In genomic region chr8:122923431-122924090, GRCm38 (mm10) we compare ENCODE assay signal across 10 mouse cellular contexts.
A peak's percentile ranks its signal among the peaks of the same experiment; 100 is the strongest.
DNase-seq lines count a peak whose midpoint lies in the region; ATAC-seq and TF ChIP-seq lines count a peak whose summit lies in the region.
"Had no signal": no experiment of that assay in that cellular context is flagged by ENCODE, and none has a peak within 500 bp of the region (broad histone marks: within the 10 kb centered on the region; RNA-seq: fewer than 3 reads in every experiment).

No protein-coding gene starts in this region.

- DNase-seq in heart, adult 2 months: no peak
- DNase-seq in heart, postnatal 25 days (ENCODE audit: low spot score): no peak
- DNase-seq in midbrain, embryonic 11.5 days (ENCODE audit: low spot score, missing footprints): no peak
- DNase-seq in layer of hippocampus, adult 9-10 months (ENCODE audit: low spot score): no peak
- DNase-seq: kidney, adult 18-20 months had no signal

- TF ChIP-seq POLR2A in heart, adult 2 months (IDR thresholded peaks at IDR 0.05; ENCODE audit: insufficient read depth, low read depth, low read length): no peak

- H3K79me2 ChIP-seq in heart, adult 2 months (replicated peaks; ENCODE audit: control insufficient read depth, insufficient read depth, low read length): peaks cover 14% of the 10 kb centered on the region

- TF ChIP-seq EP300 in heart, adult 2 months (IDR thresholded peaks at IDR 0.05; ENCODE audit: insufficient read depth, low read depth, low read length): no peak

- peak overlapping the region; percentile 13 for H3K9ac ChIP-seq in heart, adult 2 months (ENCODE audit: low read depth, low read length)
- H3K9ac ChIP-seq in midbrain, embryonic 11.5 days (ENCODE audit: low read length): 0 out of 2 replicates have a peak overlapping the region, but pooled peaks have one; percentile 4
- no peak overlapping the region for H3K9ac ChIP-seq in midbrain, embryonic 13.5 days (replicated peaks)
- H3K9ac ChIP-seq in heart, embryonic 15.5 days: 0 out of 2 replicates have a peak overlapping the region, but pooled peaks have one; percentile 11
- 0 out of 2 replicates have a peak overlapping the region, but pooled peaks have one; percentile 4 for H3K9ac ChIP-seq in stomach, embryonic 16.5 days (ENCODE audit: low read length)
- H3K9ac ChIP-seq: midbrain, embryonic 12.5 days had no signal

- H3K4me2 ChIP-seq in midbrain, embryonic 11.5 days: no peak overlapping the region
- H3K4me2 ChIP-seq in midbrain, embryonic 13.5 days (replicated peaks): no peak overlapping the region
- H3K4me2 ChIP-seq in heart, embryonic 15.5 days: peak overlapping the region; percentile 10
- H3K4me2 ChIP-seq in stomach, embryonic 16.5 days (ENCODE audit: low read depth, low read length): no peak overlapping the region
- H3K4me2 ChIP-seq: midbrain, embryonic 12.5 days had no signal

- intact Hi-C loops in heart, adult 2 months (cut with DNase I): no loop called here
- intact Hi-C loops in heart, postnatal 25 days (cut with DNase I): loop anchor here (5.0 kb wide), 1 partner anchor 34 kb away; no protein-coding TSS in a partner anchor

- no peaks in the 10 kb centered on the region for H3K27me3 ChIP-seq in heart, adult 2 months (ENCODE audit: control insufficient read depth, insufficient read depth, low read length)
- no peaks in the 10 kb centered on the region for H3K27me3 ChIP-seq in midbrain, embryonic 11.5 days (ENCODE audit: control insufficient read depth, insufficient read depth, low read length)
- no peaks in the 10 kb centered on the region for H3K27me3 ChIP-seq in midbrain, embryonic 13.5 days
- no peaks in the 10 kb centered on the region for H3K27me3 ChIP-seq in heart, embryonic 15.5 days
- H3K27me3 ChIP-seq in stomach, embryonic 16.5 days (ENCODE audit: control insufficient read depth, insufficient read depth, low read length): no peaks in the 10 kb centered on the region
- H3K27me3 ChIP-seq: midbrain, embryonic 12.5 days had no signal

- ATAC-seq in midbrain, embryonic 11.5 days (ENCODE audit: low FRiP score): no peak
- no peak for ATAC-seq in midbrain, embryonic 13.5 days
- no peak for ATAC-seq in heart, embryonic 15.5 days (replicated peaks; ENCODE audit: insufficient number of reproducible peaks, insufficient read depth, low FRiP score, low read depth)
- ATAC-seq in stomach, embryonic 16.5 days (ENCODE audit: insufficient read depth, low FRiP score): peak; percentile 56; the same call in 1 of the 2 replicates
- ATAC-seq in inflammation-experienced regulatory T-cells, adult 6 months: no peak

- TF ChIP-seq CTCF in heart, adult 2 months (IDR thresholded peaks at IDR 0.05): no peak

- H3K36me3 ChIP-seq in heart, adult 2 months (ENCODE audit: control insufficient read depth, insufficient read depth, low read length): peaks cover 21% of the 10 kb centered on the region
- no peaks in the 10 kb centered on the region for H3K36me3 ChIP-seq in midbrain, embryonic 11.5 days (ENCODE audit: control insufficient read depth, insufficient read depth, low read length)
- no peaks in the 10 kb centered on the region for H3K36me3 ChIP-seq in midbrain, embryonic 13.5 days
- H3K36me3 ChIP-seq in heart, embryonic 15.5 days: no peaks in the 10 kb centered on the region
- no peaks in the 10 kb centered on the region for H3K36me3 ChIP-seq in stomach, embryonic 16.5 days (ENCODE audit: control insufficient read depth, insufficient read depth, low read length)

- peak overlapping the region; percentile 78 for H3K27ac ChIP-seq in heart, adult 2 months
- no peak overlapping the region for H3K27ac ChIP-seq in midbrain, embryonic 11.5 days (ENCODE audit: low read depth, low read length)
- H3K27ac ChIP-seq in midbrain, embryonic 13.5 days: no peak overlapping the region
- peak overlapping the region; percentile 65 for H3K27ac ChIP-seq in heart, embryonic 15.5 days
- no peak overlapping the region for H3K27ac ChIP-seq in stomach, embryonic 16.5 days (ENCODE audit: low read length)
- H3K27ac ChIP-seq: midbrain, embryonic 12.5 days had no signal

- no peak overlapping the region for H3K4me3 ChIP-seq in heart, adult 2 months
- H3K4me3 ChIP-seq in midbrain, embryonic 11.5 days (ENCODE audit: low read depth, low read length): no peak overlapping the region
- no peak overlapping the region for H3K4me3 ChIP-seq in midbrain, embryonic 13.5 days (replicated peaks)
- H3K4me3 ChIP-seq in heart, embryonic 15.5 days: no peak overlapping the region
- no peak overlapping the region for H3K4me3 ChIP-seq in stomach, embryonic 16.5 days (replicated peaks; ENCODE audit: low read length)
- H3K4me3 ChIP-seq: midbrain, embryonic 12.5 days had no signal

- no peaks in the 10 kb centered on the region for H3K9me3 ChIP-seq in midbrain, embryonic 11.5 days (ENCODE audit: control insufficient read depth, low read length)
- no peaks in the 10 kb centered on the region for H3K9me3 ChIP-seq in midbrain, embryonic 13.5 days
- no peaks in the 10 kb centered on the region for H3K9me3 ChIP-seq in heart, embryonic 15.5 days (replicated peaks)
- no peaks in the 10 kb centered on the region for H3K9me3 ChIP-seq in stomach, embryonic 16.5 days (replicated peaks; ENCODE audit: control insufficient read depth, low read length)
- H3K9me3 ChIP-seq: midbrain, embryonic 12.5 days had no signal

- peaks cover 40% of the 10 kb centered on the region for H3K4me1 ChIP-seq in heart, adult 2 months (ENCODE audit: control insufficient read depth, insufficient read depth, low read length)
- H3K4me1 ChIP-seq in midbrain, embryonic 11.5 days (ENCODE audit: control insufficient read depth, insufficient read depth, low read length): peaks cover 6% of the 10 kb centered on the region
- H3K4me1 ChIP-seq in midbrain, embryonic 13.5 days (replicated peaks): peaks cover 43% of the 10 kb centered on the region
- peaks cover 84% of the 10 kb centered on the region for H3K4me1 ChIP-seq in heart, embryonic 15.5 days (replicated peaks)
- H3K4me1 ChIP-seq in stomach, embryonic 16.5 days (ENCODE audit: control insufficient read depth, insufficient read depth, low read length): peaks cover 17% of the 10 kb centered on the region

- 27% methylated on average over 7 of the region's 7 CpGs for WGBS in heart, adult 2 months
- WGBS in midbrain, embryonic 11.5 days: 67% methylated on average over 7 of the region's 7 CpGs
- WGBS in midbrain, embryonic 13.5 days: 55% methylated on average over 7 of the region's 7 CpGs
- WGBS in heart, embryonic 15.5 days: 22% methylated on average over 7 of the region's 7 CpGs
- WGBS in stomach, embryonic 16.5 days: 45% methylated on average over 7 of the region's 7 CpGs

Comparison
In these comparisons a context has a peak if more than half of its experiments do, and no peak if none do; other contexts are left out.
1. H3K27ac ChIP-seq: peak in heart, adult 2 months (single experiment) and heart, embryonic 15.5 days (single experiment); none in midbrain, embryonic 11.5 days (single experiment), midbrain, embryonic 13.5 days (single experiment) and stomach, embryonic 16.5 days (single experiment).